Mouse (Mus musculus) kidney, postnatal 0 days (tissue): ENCODE measurements around the gene Thra. TPM values are rescaled to one million over a fixed set of nuclear protein-coding genes. Genes with fewer than 3 reads are reported as not detected.

Source experiments
- ATAC-seq: fragments of 200-750 bp; cut with Nextera tagmentation; replicated peaks from 2 replicates; pipeline ENCODE4 v1.8.0; 2017; ENCODE audit warnings: low read depth, moderate number of reproducible peaks, moderate TSS enrichment, moderate library complexity; ENCODE audit not compliant: low FRiP score
- DNase-seq: peaks from one replicate; pipeline ENCODE4 v3.0.0-alpha.2; 2016; ENCODE audit warnings: low spot score
- H3K27ac ChIP-seq: fragments of 300-500 bp; sonication (generic); 2 replicates; pipeline ENCODE4 v1.5.1; 2014; ENCODE audit warnings: mild to moderate bottlenecking
- H3K27me3 ChIP-seq: fragments of 300-500 bp; sonication (generic); 2 replicates; pipeline ENCODE4 v1.6.1; 2014; ENCODE audit warnings: low read length, mixed read lengths; ENCODE audit not compliant: insufficient read depth
- H3K36me3 ChIP-seq: fragments of 300-500 bp; sonication (generic); 2 replicates; pipeline ENCODE4 v1.6.1; 2014; ENCODE audit warnings: low read length, mixed read lengths; ENCODE audit not compliant: insufficient read depth
- H3K4me1 ChIP-seq: fragments of 300-500 bp; sonication (generic); replicated peaks from 2 replicates; pipeline ENCODE4 v1.6.1; 2014; ENCODE audit warnings: antibody characterized with exemption, low read length, mixed read lengths; ENCODE audit not compliant: insufficient read depth
- H3K4me2 ChIP-seq: fragments of 300-500 bp; sonication (generic); 2 replicates; pipeline ENCODE4 v1.6.1; 2014; ENCODE audit warnings: mild to moderate bottlenecking, low read length, moderate library complexity, mixed read lengths
- H3K4me3 ChIP-seq: fragments of 300-500 bp; sonication (generic); replicated peaks from 2 replicates; pipeline ENCODE4 v1.5.1; 2014; ENCODE audit warnings: low read depth, low read length
- H3K9ac ChIP-seq: fragments of 300-500 bp; sonication (generic); 2 replicates; pipeline ENCODE4 v1.6.1; 2014; ENCODE audit warnings: low read depth, low read length
- H3K9me3 ChIP-seq: fragments of 300-500 bp; sonication (generic); replicated peaks from 2 replicates; pipeline ENCODE4 v1.6.1; 2016; ENCODE audit warnings: low read length, inconsistent platforms, mixed read lengths
- CTCF ChIP-seq: IDR thresholded peaks from 2 replicates; pipeline ENCODE4 v1.5.1; 2016; ENCODE audit warnings: antibody characterized with exemption, low read depth, mild to moderate bottlenecking, moderate library complexity
- WGBS: fragments of 180-500 bp; shearing (Covaris S2); extraction: QIAGEN DNeasy Blood & Tissue Kit; methylation state at CpG from one replicate; pipeline ENCODE4 v1.1.7; 2014; 5-methylcytosine and 5-hydroxymethylcytosine counted together
- polyA plus RNA-seq: library from polyadenylated mRNA; unstranded; fragments of >200 nt; fragmentation: Nextera tagmentation; extraction: Ambion mirVana; gene quantifications from 2 replicates; pipeline ENCODE4 v1.2.1, GENCODE M21; 2015

The Thra gene
- polyA plus RNA-seq, 1 experiment from 2014 or later = 26.1 TPM

GRCm38 (mm10) chr11:98785214-98785613 is 44.8 kb downstream of the Thra start:
- WGBS = 36% methylated on average over 10 of the region's 10 CpGs
- DNase-seq = no peak
- H3K9ac ChIP-seq = no peak overlapping the region

GRCm38 (mm10) chr11:98785772-98786281 is 45.4 kb downstream of the Thra start:
- ATAC-seq (no peak), DNase-seq (peak; percentile 94)
- peak overlapping the region; percentile 99 for H3K27ac ChIP-seq
- H3K36me3 ChIP-seq = no peaks in the 10 kb centered on the region
- peak overlapping the region; percentile 53 for H3K4me2 ChIP-seq
- no peaks in the 10 kb centered on the region for H3K27me3 ChIP-seq
- peak; percentile 71 for TF ChIP-seq CTCF
- H3K9ac ChIP-seq = peak overlapping the region; percentile 40; the same call in 1 of the 2 replicates
- no peaks in the 10 kb centered on the region for H3K9me3 ChIP-seq
- 0 out of 2 replicates have a peak overlapping the region, but pooled peaks have one; percentile 1 for H3K4me3 ChIP-seq
- peaks cover 60% of the 10 kb centered on the region for H3K4me1 ChIP-seq
- WGBS = 2% methylated on average over 12 of the region's 12 CpGs

More at GRCm38 (mm10) chr11:98785214-98785613, 44.8 kb downstream of the Thra start:
- H3K4me2 ChIP-seq = 0 out of 2 replicates have a peak overlapping the region, but pooled peaks have one; percentile 53
- peak overlapping the region; percentile 99 for H3K27ac ChIP-seq
- H3K36me3 ChIP-seq = no peaks in the 10 kb centered on the region
- ATAC-seq = no peak
- no peak for TF ChIP-seq CTCF
- H3K27me3 ChIP-seq = no peaks in the 10 kb centered on the region
- no peaks in the 10 kb centered on the region for H3K9me3 ChIP-seq
- no peak overlapping the region for H3K4me3 ChIP-seq
- peaks cover 61% of the 10 kb centered on the region for H3K4me1 ChIP-seq

- Histone ChIP-seq H3K27ac (peak overlapping the region; percentile 99), H3K4me3 (0 out of 2 replicates have a peak overlapping the region, but pooled peaks have one; percentile 1), H3K27me3 (no peaks in the 10 kb centered on the region), H3K4me1 (peaks cover 56% of the 10 kb centered on the region), H3K9ac (peak overlapping the region; percentile 40; the same call in 1 of the 2 replicates), H3K4me2 (peak overlapping the region; percentile 53), H3K36me3 (no peaks in the 10 kb centered on the region), H3K9me3 (no peaks in the 10 kb centered on the region)
- TF ChIP-seq CTCF = peak; percentile 93
- DNase-seq (peak; percentile 98), ATAC-seq (peak; percentile 77)
- 0% methylated on average over 14 of the region's 15 CpGs for WGBS
Observed at GRCm38 (mm10) chr11:98786359-98787214, 46.1 kb downstream of the Thra start.

- Histone ChIP-seq H3K9me3 (no peaks in the 10 kb centered on the region), H3K4me3 (no peak overlapping the region), H3K27me3 (no peaks in the 10 kb centered on the region), H3K4me2 (peak overlapping the region; percentile 53; the same call in 1 of the 2 replicates), H3K27ac (peak overlapping the region; percentile 99), H3K4me1 (peaks cover 50% of the 10 kb centered on the region), H3K9ac (no peak overlapping the region), H3K36me3 (no peaks in the 10 kb centered on the region)
- TF ChIP-seq CTCF = no peak
- ATAC-seq (no peak), DNase-seq (no peak)
- 29% methylated on average over 7 of the region's 7 CpGs for WGBS
Observed at GRCm38 (mm10) chr11:98787229-98787628, 46.8 kb downstream of the Thra start.

- H3K4me1 ChIP-seq = peaks cover 46% of the 10 kb centered on the region
- H3K36me3 ChIP-seq = no peaks in the 10 kb centered on the region
- no peak overlapping the region for H3K4me3 ChIP-seq
- no peak overlapping the region for H3K9ac ChIP-seq
- ATAC-seq (no peak), DNase-seq (peak; percentile 56)
- no peaks in the 10 kb centered on the region for H3K27me3 ChIP-seq
- H3K4me2 ChIP-seq = 0 out of 2 replicates have a peak overlapping the region, but pooled peaks have one; percentile 53
- TF ChIP-seq CTCF = peak; percentile 71
- H3K9me3 ChIP-seq = no peaks in the 10 kb centered on the region
- 85% methylated on average over 1 of the region's 1 CpGs for WGBS
- peak overlapping the region; percentile 99 for H3K27ac ChIP-seq
Observed at GRCm38 (mm10) chr11:98787691-98788090, 47.3 kb downstream of the Thra start.

GRCm38 (mm10) chr11:98788139-98788538 is 47.7 kb downstream of the Thra start:
- ATAC-seq (no peak), DNase-seq (no peak)
- H3K36me3 ChIP-seq = no peaks in the 10 kb centered on the region
- H3K4me1 ChIP-seq = peaks cover 41% of the 10 kb centered on the region
- no peak overlapping the region for H3K4me3 ChIP-seq
- peak overlapping the region; percentile 80 for H3K27ac ChIP-seq
- H3K27me3 ChIP-seq = no peaks in the 10 kb centered on the region
- peak overlapping the region; percentile 91; the same call in 1 of the 2 replicates for H3K4me2 ChIP-seq
- H3K9ac ChIP-seq = no peak overlapping the region
- TF ChIP-seq CTCF = no peak
- WGBS = 94% methylated on average over 5 of the region's 5 CpGs
- no peaks in the 10 kb centered on the region for H3K9me3 ChIP-seq
